Comparison of ENCODE assay signal across 23 mouse cellular contexts in genomic region chr4:106730814-106731213, GRCm38 (mm10). TPM values are rescaled to one million over a fixed set of nuclear protein-coding genes. Genes with fewer than 3 reads are reported as not detected.
DNase-seq lines count a peak whose midpoint lies in the region; ATAC-seq lines count a peak whose summit lies in the region.
"Had no signal": no experiment of that assay in that cellular context is flagged by ENCODE, and none has a peak within 500 bp of the region (broad histone marks: within the 10 kb centered on the region; RNA-seq: fewer than 3 reads in every experiment).

Mroh7 (minus strand) TSS chr4:106730925.

- ATAC-seq in midbrain, embryonic 11.5 days (ENCODE audit: low FRiP score): no peak
- ATAC-seq: CD4-positive, CD25-positive, alpha-beta regulatory T cell, adult 4 months; Patski had no signal

- H3K36me3 ChIP-seq in midbrain, embryonic 11.5 days (ENCODE audit: control insufficient read depth, insufficient read depth, low read length): no peaks in the 10 kb centered on the region
- H3K36me3 ChIP-seq in midbrain, embryonic 10.5 days: no peaks in the 10 kb centered on the region
- H3K36me3 ChIP-seq in heart, embryonic 10.5 days: no peaks in the 10 kb centered on the region
- H3K36me3 ChIP-seq: embryonic facial prominence, embryonic 10.5 days; liver, embryonic 13.5 days; stomach, embryonic 15.5 days had no signal

- no peak within 1 kb of the TSS for H3K27ac ChIP-seq in midbrain, embryonic 11.5 days (ENCODE audit: low read depth, low read length)
- no peak within 1 kb of the TSS for H3K27ac ChIP-seq in midbrain, embryonic 10.5 days (replicated peaks)
- H3K27ac ChIP-seq in heart, embryonic 10.5 days: no peak within 1 kb of the TSS
- H3K27ac ChIP-seq: embryonic facial prominence, embryonic 10.5 days; heart, adult 2 months; liver, embryonic 13.5 days; stomach, embryonic 15.5 days had no signal

- 84% methylated on average over 7 of the region's 7 CpGs for WGBS in midbrain, embryonic 11.5 days
- 89% methylated on average over 7 of the region's 7 CpGs for WGBS in midbrain, embryonic 10.5 days
- WGBS in heart, embryonic 10.5 days: 80% methylated on average over 7 of the region's 7 CpGs

- no peak within 1 kb of the TSS for H3K9ac ChIP-seq in midbrain, embryonic 11.5 days (ENCODE audit: low read length)
- H3K9ac ChIP-seq: liver, embryonic 13.5 days; lung, embryonic 14.5 days; stomach, embryonic 15.5 days had no signal

- no peak for DNase-seq in frontal cortex, adult 2 months (ENCODE audit: extremely low spot score in 1 of 2, low spot score in 1 of 2)
- no peak for DNase-seq in frontal cortex, postnatal 25 days (ENCODE audit: low spot score in 2 of 2)
- peak; percentile 68 for DNase-seq in midbrain, embryonic 11.5 days (ENCODE audit: low spot score, missing footprints)
- DNase-seq in midbrain, embryonic 10.5 days (ENCODE audit: low spot score): no peak
- DNase-seq in kidney, postnatal 14 days: peak; percentile 82
- no peak for DNase-seq in adrenal gland, adult 8-10 months
- no peak for DNase-seq in heart, adult 8-10 months (ENCODE audit: low spot score)
- no peak for DNase-seq in heart, embryonic 10.5 days (ENCODE audit: low spot score)
- DNase-seq: adrenal gland, postnatal 25 days; cerebellum, adult 11 months; cerebellum, postnatal 14 days; gastrocnemius, postnatal 14 days; heart, adult 2 months; liver, embryonic 13.5 days; lung, embryonic 14.5 days; lung, postnatal 36 days; right cerebral cortex, postnatal 25 days had no signal

- no peaks in the 10 kb centered on the region for H3K27me3 ChIP-seq in midbrain, embryonic 11.5 days (ENCODE audit: control insufficient read depth, insufficient read depth, low read length)
- no peaks in the 10 kb centered on the region for H3K27me3 ChIP-seq in midbrain, embryonic 10.5 days (ENCODE audit: low read depth, poor library complexity, severe bottlenecking)
- no peaks in the 10 kb centered on the region for H3K27me3 ChIP-seq in heart, embryonic 10.5 days (ENCODE audit: insufficient read depth, poor library complexity, severe bottlenecking)
- H3K27me3 ChIP-seq: liver, embryonic 13.5 days; stomach, embryonic 15.5 days had no signal

- no peaks in the 10 kb centered on the region for H3K4me1 ChIP-seq in midbrain, embryonic 11.5 days (ENCODE audit: control insufficient read depth, insufficient read depth, low read length)
- 0 out of 2 replicates have a peak, but pooled peaks cover 3% of the 10 kb centered on the region for H3K4me1 ChIP-seq in midbrain, embryonic 10.5 days
- peaks cover 12% of the 10 kb centered on the region; the same call in 1 of the 2 replicates for H3K4me1 ChIP-seq in heart, embryonic 10.5 days
- H3K4me1 ChIP-seq: liver, embryonic 13.5 days had no signal

- no peak within 1 kb of the TSS for H3K4me2 ChIP-seq in midbrain, embryonic 11.5 days
- H3K4me2 ChIP-seq: liver, embryonic 13.5 days; lung, embryonic 14.5 days; stomach, embryonic 15.5 days had no signal

- no peaks in the 10 kb centered on the region for H3K9me3 ChIP-seq in midbrain, embryonic 11.5 days (ENCODE audit: control insufficient read depth, low read length)
- no peaks in the 10 kb centered on the region for H3K9me3 ChIP-seq in midbrain, embryonic 10.5 days (replicated peaks)
- H3K9me3 ChIP-seq in heart, embryonic 10.5 days: no peaks in the 10 kb centered on the region
- H3K9me3 ChIP-seq: embryonic facial prominence, embryonic 10.5 days; liver, embryonic 13.5 days; stomach, embryonic 15.5 days had no signal

- H3K4me3 ChIP-seq in midbrain, embryonic 11.5 days (ENCODE audit: low read depth, low read length): no peak within 1 kb of the TSS
- H3K4me3 ChIP-seq in midbrain, embryonic 10.5 days: no peak within 1 kb of the TSS
- no peak within 1 kb of the TSS for H3K4me3 ChIP-seq in heart, embryonic 10.5 days
- H3K4me3 ChIP-seq: embryonic facial prominence, embryonic 10.5 days; heart, adult 2 months; liver, embryonic 13.5 days; stomach, embryonic 15.5 days had no signal

RNA-seq across cellular contexts. Expression of gene Mroh7, which starts in this region (rescaled TPM):
- polyA plus RNA-seq in frontal cortex, adult 2 months (2012; rRNA removed): 10.2 and 11.0 TPM in 2 replicates
- 0.07 TPM in 1 of 2 replicates, not detected in the other for polyA plus RNA-seq in midbrain, embryonic 11.5 days (2014; fragmentation: Nextera tagmentation; extraction: Ambion mirVana)
- polyA plus RNA-seq in midbrain, embryonic 10.5 days (2016; fragmentation: Nextera tagmentation; extraction: Ambion mirVana): 0.04 and 0.05 TPM in 2 replicates
- total RNA-seq in adrenal gland, adult 8-10 months (2022): 1 to 10 TPM; 1.0 to 5.1 (median 3.2) TPM
- total RNA-seq in heart, adult 8-10 months (2022): 1 to 10 TPM in 1 of 4 experiments, under 1 TPM in 3; 0.25 to 1.7 (median 0.40) TPM
- 0.43 and 0.83 TPM in 2 replicates for polyA plus RNA-seq in heart, embryonic 10.5 days (2016; fragmentation: Nextera tagmentation; extraction: Ambion mirVana)
- polyA plus RNA-seq: CD4-positive, CD25-positive, alpha-beta regulatory T cell, adult 4 months; forebrain, embryonic 11.5 days; limb, embryonic 11.5 days had no signal

Comparison
In these comparisons a context has a peak if more than half of its experiments do, and no peak if none do; other contexts are left out.
1. Peak in DNase-seq in midbrain, embryonic 11.5 days; RNA of the gene not detected or under 1 TPM.